Mouse (Mus musculus): ENCODE measurements around the gene C9. TPM values are rescaled to one million over a fixed set of nuclear protein-coding genes. Genes with fewer than 3 reads are reported as not detected.

Gene C9
- total RNA-seq, 4 experiments from 2014 or later, result not detected

GRCm38 (mm10) chr15:6469384-6469783, 24.3 kb downstream of the C9 start:
- DNase-seq (ENCODE audit: low spot score in 2 of 2), result no peak

GRCm38 (mm10) chr15:6483561-6483960, 38.4 kb downstream of the C9 start:
- no peak for DNase-seq (ENCODE audit: low spot score in 2 of 2)

GRCm38 (mm10) chr15:6492386-6492785, 47.3 kb downstream of the C9 start:
- DNase-seq (ENCODE audit: low spot score in 2 of 2), result no peak

GRCm38 (mm10) chr15:6498396-6499070, 53.4 kb downstream of the C9 start:
- DNase-seq (ENCODE audit: low spot score in 2 of 2), result no peak

GRCm38 (mm10) chr15:6500787-6501186, 55.7 kb downstream of the C9 start:
- DNase-seq (ENCODE audit: low spot score in 2 of 2), result no peak

- no peak for DNase-seq (ENCODE audit: low spot score in 2 of 2)
Measured at GRCm38 (mm10) chr15:6517525-6517924, 72.4 kb downstream of the C9 start.

- no peak for DNase-seq (ENCODE audit: low spot score in 2 of 2)
Measured at GRCm38 (mm10) chr15:6519417-6520255, 74.5 kb downstream of the C9 start.

GRCm38 (mm10) chr15:6520505-6521155, 75.5 kb downstream of the C9 start:
- DNase-seq (ENCODE audit: low spot score in 2 of 2), result no peak

GRCm38 (mm10) chr15:6522653-6523167, 77.6 kb downstream of the C9 start, which contains the start of gene Fyb:
Gene Fyb, plus strand, starts transcription at chr15:6522853.
- no peak for DNase-seq (ENCODE audit: low spot score in 2 of 2)

GRCm38 (mm10) chr15:6524801-6525200, 79.7 kb downstream of the C9 start:
- no peak for DNase-seq (ENCODE audit: low spot score in 2 of 2)

- DNase-seq (ENCODE audit: low spot score in 2 of 2), result no peak
Measured at GRCm38 (mm10) chr15:6525386-6525785, 80.3 kb downstream of the C9 start.

GRCm38 (mm10) chr15:6533858-6534343, 88.8 kb downstream of the C9 start:
- DNase-seq (ENCODE audit: low spot score in 2 of 2), result no peak

- no peak for DNase-seq (ENCODE audit: low spot score in 2 of 2)
Measured at GRCm38 (mm10) chr15:6534592-6534991, 89.5 kb downstream of the C9 start.

GRCm38 (mm10) chr15:6539639-6540338, 94.7 kb downstream of the C9 start:
- no peak for DNase-seq (ENCODE audit: low spot score in 2 of 2)

Other genes starting within 250 kb of the C9 start
- 10 to 100 TPM in 1 of 4 experiments, 1 to 10 TPM in 3; 4.4 to 15.6 (median 8.0) TPM for gene Dab2, start 145.5 kb upstream of the C9 start, total RNA-seq (2022)
- 1 to 10 TPM in 1 of 4 experiments, under 1 TPM in 2, not detected in 1; 0.31 to 1.4 (median 0.43) TPM for gene Fyb, start 77.5 kb downstream of the C9 start, total RNA-seq (2022)

Measured in gastrocnemius, adult 8-10 months (tissue).